Mouse (Mus musculus) gastrocnemius, adult 18-20 months (tissue): Measurements from ENCODE around the gene Gga3. TPM values are rescaled to one million over a fixed set of nuclear protein-coding genes. Genes with fewer than 3 reads are reported as not detected.

Experiments
- DNase-seq: peaks from one replicate; pipeline ENCODE4 v3.0.0; 2021; ENCODE audit warnings: low spot score
- total RNA-seq, 2 experiments: library from RNA; stranded (reverse); gene quantifications; 2 replicates each; pipeline ENCODE4 v1.2.3; 2021

Gga3 gene
- total RNA-seq, 2 experiments from 2014 or later: 15.4 to 18.8 TPM

DNA sequence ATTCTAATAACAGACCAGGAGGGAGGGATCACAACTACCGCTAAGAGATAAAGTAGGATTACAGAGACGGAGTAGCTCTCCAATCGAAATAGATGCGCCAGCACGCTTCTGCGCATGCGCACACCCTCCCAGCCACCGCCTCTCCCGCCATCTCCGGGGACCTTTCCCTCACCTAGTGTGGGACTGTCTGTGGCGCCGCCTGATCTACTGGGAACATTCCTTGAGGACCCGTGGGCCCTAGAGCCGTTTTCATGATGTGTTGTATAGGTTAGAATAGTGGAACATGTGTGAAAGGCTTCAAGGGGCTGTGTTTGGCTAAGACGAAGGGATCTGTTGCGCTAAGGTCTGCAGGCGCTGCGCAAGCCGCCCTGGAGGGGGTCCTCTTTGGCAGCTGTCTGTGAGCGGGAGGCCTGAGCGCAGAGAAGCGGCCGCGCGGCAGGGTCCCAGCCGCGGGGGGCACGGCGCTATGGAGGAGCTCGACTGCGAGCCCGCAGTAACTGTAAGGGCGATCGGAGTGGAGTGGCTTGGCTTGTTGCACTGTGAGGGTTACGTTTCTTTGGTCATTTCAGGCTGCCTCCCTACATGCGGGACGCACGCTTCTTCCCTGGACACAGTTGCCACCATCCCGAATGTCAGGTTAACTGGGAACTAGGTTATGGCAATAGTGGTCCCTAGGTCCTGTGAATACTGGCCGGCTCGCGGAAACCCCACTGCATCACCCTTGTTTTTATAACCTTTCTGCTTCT, 39.6 kb downstream of the Gga3 start, which contains the start of gene Nup85:
Gene Nup85 (plus strand): TSS at position 371 of the 746 bp plus-strand sequence.
- DNase-seq: peak; percentile 97

- DNase-seq: no peak
Measured at GRCm38 (mm10) chr11:115563406-115563805, 40.4 kb downstream of the Gga3 start.

DNA sequence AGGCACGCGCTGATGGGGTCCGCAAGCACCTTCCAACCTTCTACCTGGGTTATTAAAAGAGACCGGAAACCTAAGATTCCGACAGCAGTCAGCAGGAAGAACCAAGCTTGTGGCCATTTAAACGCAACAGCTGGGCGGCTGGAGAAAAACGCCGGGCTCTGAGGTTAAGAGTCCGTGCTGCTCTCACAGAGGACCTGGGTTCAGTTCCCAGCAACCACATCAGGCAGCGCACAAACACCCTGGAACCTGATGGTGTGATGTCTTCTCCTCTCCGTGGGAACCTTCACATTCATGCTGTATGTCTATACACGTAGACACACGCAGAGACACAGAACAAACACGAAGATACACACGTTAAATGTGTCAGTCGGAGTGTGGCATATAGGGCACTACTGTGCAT, 48.1 kb downstream of the Gga3 start:
- DNase-seq: no peak

DNA sequence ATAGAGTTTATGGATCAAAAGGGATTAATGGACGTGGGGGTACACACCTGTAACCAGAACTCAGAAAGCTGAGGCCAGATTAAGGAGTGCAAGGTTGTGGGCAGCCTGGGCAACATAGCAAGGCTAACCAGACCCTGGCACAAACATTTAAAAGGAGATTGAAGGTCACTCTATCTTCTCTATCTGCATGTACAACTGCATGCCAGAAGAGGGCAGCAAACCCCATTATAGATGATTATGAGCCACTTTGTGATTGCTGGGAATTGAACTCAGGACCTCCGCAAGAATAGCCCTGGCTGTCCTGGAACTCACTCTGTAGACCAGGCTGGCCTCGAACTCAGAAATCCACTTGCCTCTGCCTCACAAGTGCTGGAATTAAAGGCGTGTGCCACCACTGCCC, 51.1 kb downstream of the Gga3 start:
- peak; percentile 6 for DNase-seq

GRCm38 (mm10) chr11:115543571-115543970, 60.3 kb downstream of the Gga3 start:
- no peak for DNase-seq

DNA sequence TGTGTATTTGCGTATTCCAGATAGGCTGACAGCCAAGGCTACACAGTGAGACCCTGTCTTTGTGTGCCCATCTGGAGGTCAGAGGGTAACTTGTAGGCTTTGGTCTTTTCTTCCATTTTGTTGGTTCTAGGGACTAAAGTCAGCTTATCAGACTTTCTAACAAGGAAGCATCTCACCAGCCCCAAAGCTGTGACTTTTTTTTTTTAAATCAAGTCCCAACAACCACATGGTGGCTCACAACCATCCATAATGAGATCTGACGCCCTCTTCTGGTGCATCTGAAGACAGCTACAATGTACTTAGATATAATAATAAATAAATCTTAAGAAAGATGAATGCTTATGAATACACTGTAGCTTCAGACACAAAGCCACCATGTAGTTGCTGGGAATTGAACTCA, 65.8 kb downstream of the Gga3 start:
- no peak for DNase-seq

DNA sequence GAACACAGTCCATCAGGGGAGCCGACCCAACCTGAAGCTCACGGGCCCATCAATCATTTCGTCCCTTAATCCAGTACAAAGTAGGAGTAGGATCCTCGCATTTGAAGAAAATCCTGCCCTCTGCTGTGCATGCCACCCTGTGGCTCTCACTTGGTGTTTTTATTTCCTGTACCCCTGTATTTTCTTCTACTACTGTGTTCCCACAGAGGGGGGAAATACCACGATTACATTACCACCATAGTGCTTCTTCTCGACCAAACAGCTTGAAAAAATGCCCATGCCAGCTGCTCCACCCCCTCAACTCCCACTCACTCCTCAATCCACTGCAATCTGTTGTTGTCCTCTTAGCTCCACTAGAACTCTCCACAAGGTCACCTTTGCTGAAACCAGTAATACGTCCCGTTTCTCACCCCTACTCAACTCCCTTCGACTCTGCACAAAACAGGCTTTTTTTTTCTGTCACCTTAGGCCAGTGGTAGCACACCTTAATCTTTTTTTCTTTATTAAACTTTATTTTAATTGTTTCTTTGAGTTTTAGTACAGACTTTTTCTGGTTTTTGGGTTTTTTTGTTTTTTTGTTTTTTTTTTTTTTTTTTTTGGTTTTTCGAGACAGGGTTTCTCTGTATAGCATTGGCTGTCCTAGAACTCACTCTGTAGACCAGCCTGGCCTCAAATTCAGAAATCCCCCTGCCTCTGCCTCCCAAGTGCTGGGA, 66.8 kb downstream of the Gga3 start:
- no peak for DNase-seq

DNA sequence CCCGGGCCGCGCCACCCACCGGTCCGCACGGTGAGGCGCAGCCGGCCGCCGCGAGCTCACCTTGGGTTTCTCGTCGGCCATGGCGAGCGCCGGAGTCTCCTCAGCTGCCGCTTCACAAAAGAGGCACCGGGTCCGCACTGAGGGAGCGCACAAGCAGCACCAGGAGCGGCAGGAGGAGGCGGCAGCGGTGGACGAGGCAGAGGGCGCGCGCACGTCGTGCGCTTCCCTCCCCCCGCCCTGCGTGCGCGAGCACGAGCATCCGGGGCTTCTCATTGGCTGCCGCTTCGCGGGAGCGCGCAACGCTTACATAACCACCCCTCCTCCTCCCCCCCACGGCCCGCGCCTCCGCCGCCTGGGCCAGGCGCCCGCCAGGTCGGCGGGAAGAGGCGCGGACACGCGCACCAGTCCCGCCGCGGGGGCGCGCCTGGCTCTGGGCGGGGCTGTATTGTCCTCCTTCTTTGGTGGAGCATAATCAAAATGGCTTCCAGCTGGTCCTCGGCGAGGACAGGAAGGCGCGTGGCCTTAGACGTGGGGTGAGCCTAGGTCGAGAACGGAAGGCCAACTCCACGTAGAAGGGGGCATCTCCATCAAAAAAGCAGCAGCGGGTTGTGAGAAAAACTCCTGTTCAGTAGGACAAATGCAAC, 67.7 kb downstream of the Gga3 start, which contains the start of gene Sumo2:
Gene Sumo2 (minus strand): TSS at position 239 of the 644 bp plus-strand sequence.
- peak; percentile 98 for DNase-seq

GRCm38 (mm10) chr11:115535401-115536037, 68.3 kb downstream of the Gga3 start:
- peak; percentile 53 for DNase-seq

DNA sequence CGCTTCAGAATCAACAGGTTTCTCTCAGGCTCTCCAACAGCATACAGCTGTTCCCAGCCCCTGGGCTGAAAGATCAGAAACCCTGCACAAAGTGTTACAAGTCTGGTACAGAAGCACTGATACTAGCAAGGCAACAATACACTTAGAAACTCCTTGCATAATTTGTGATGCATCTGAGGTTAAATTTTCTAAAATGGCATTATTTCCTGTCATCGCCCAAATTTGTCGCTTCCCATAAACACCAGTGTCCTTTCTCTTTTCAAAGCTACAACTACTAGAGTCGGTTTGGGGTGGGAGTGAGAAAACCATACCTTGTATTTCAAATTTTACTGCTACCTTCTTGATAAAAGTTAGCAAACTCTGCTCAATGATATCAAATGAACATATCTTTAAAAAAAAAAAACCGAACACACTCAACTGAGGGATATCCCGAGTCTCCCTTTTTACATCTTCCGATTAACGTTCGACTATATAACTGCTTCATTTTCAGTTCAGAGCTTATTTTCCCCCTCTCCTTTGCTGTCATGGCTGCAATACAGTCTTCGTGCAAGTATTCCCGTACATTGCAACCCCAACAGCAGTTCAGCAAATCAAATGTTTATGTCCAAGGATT, 69.0 kb downstream of the Gga3 start:
- no peak for DNase-seq

Other genes with a start within 250 kb of the Gga3 start
- under 1 TPM; 0.81 to 0.96 TPM for gene Hid1, start 236.3 kb downstream of the Gga3 start, total RNA-seq
- gene Cdr2l, start 222.1 kb downstream of the Gga3 start, total RNA-seq: 1 to 10 TPM; 1.2 to 1.5 TPM
- gene Mrpl58, start 200.3 kb downstream of the Gga3 start, total RNA-seq: 10 to 100 TPM; 90.3 to 95.5 TPM
- 100 to 1,000 TPM; 772 to 857 TPM for gene Atp5h, start 184.1 kb downstream of the Gga3 start, total RNA-seq
- gene Kctd2, start 183.9 kb downstream of the Gga3 start, total RNA-seq: 10 to 100 TPM; 15.9 to 17.7 TPM
- gene Trim80, start 163.5 kb downstream of the Gga3 start, total RNA-seq: not detected
- not detected for gene Slc16a5, start 141.6 kb downstream of the Gga3 start, total RNA-seq
- 1 to 10 TPM in 1 of 2 experiments, under 1 TPM in 1; 0.82 to 1.3 TPM for gene Armc7, start 128.4 kb downstream of the Gga3 start, total RNA-seq
- 1 to 10 TPM; 6.2 to 6.8 TPM for gene Nt5c, start 112.2 kb downstream of the Gga3 start, total RNA-seq
- 10 to 100 TPM; 49.7 to 52.4 TPM for gene Jpt1, start 89.7 kb downstream of the Gga3 start, total RNA-seq
- gene Sumo2, start 67.8 kb downstream of the Gga3 start, total RNA-seq: 100 to 1,000 TPM; 146 TPM
- 10 to 100 TPM; 17.8 to 18.0 TPM for gene Nup85, start 39.6 kb downstream of the Gga3 start, total RNA-seq
- gene Mrps7, start 126 bp downstream of the Gga3 start, total RNA-seq: 10 to 100 TPM; 73.3 to 79.3 TPM
- 10 to 100 TPM; 42.3 to 45.0 TPM for gene Mif4gd, start 8.9 kb upstream of the Gga3 start, total RNA-seq
- gene Slc25a19, start 24.2 kb upstream of the Gga3 start, total RNA-seq: 10 to 100 TPM; 38.8 to 44.4 TPM
- gene Grb2, start 104.5 kb upstream of the Gga3 start, total RNA-seq: 10 to 100 TPM; 63.9 to 66.6 TPM
- 10 to 100 TPM; 85.1 to 88.2 TPM for gene Tmem94, start 161.4 kb upstream of the Gga3 start, total RNA-seq
- 10 to 100 TPM; 13.1 to 18.2 TPM for gene Caskin2, start 209.6 kb upstream of the Gga3 start, total RNA-seq
- gene Tsen54, start 210.7 kb upstream of the Gga3 start, total RNA-seq: 1 to 10 TPM; 5.0 to 6.5 TPM
- gene Llgl2, start 220.0 kb upstream of the Gga3 start, total RNA-seq: 1 to 10 TPM; 6.3 to 8.1 TPM